Mouse (Mus musculus): ENCODE results near the gene Irf4. TPM values are rescaled to one million over a fixed set of nuclear protein-coding genes. Genes with fewer than 3 reads are reported as not detected.

Gene Irf4
- polyA plus RNA-seq, 1 experiment, result 0.26 TPM

- TF ChIP-seq POLR2A (IDR thresholded peaks at IDR 0.05; ENCODE audit: control insufficient read depth, low read depth, low read length) (no peak), CTCF (IDR thresholded peaks at IDR 0.05; ENCODE audit: control insufficient read depth, insufficient read depth, insufficient replicate concordance, low read depth, low read length) (no peak)
- Histone ChIP-seq H3K27ac (ENCODE audit: control insufficient read depth, insufficient read depth, low read depth, low read length) (no peak overlapping the region), H3K36me3 (ENCODE audit: control insufficient read depth, insufficient read depth, low read length) (no peaks in the 10 kb centered on the region), H3K4me3 (ENCODE audit: control insufficient read depth, low read depth, low read length) (no peak overlapping the region), H3K27me3 (ENCODE audit: control insufficient read depth, insufficient read depth, low read length) (no peaks in the 10 kb centered on the region), H3K4me1 (ENCODE audit: control insufficient read depth, insufficient read depth, low read length) (no peaks in the 10 kb centered on the region)
Observed at GRCm38 (mm10) chr13:30782419-30782818, 33.4 kb downstream of the Irf4 start.

GRCm38 (mm10) chr13:30785423-30786040 lies 36.5 kb downstream of the Irf4 start:
- Histone ChIP-seq H3K27ac (ENCODE audit: control insufficient read depth, insufficient read depth, low read depth, low read length) (no peak overlapping the region), H3K4me3 (ENCODE audit: control insufficient read depth, low read depth, low read length) (no peak overlapping the region), H3K4me1 (ENCODE audit: control insufficient read depth, insufficient read depth, low read length) (no peaks in the 10 kb centered on the region), H3K27me3 (ENCODE audit: control insufficient read depth, insufficient read depth, low read length) (no peaks in the 10 kb centered on the region), H3K36me3 (ENCODE audit: control insufficient read depth, insufficient read depth, low read length) (no peaks in the 10 kb centered on the region)
- TF ChIP-seq CTCF (IDR thresholded peaks at IDR 0.05; ENCODE audit: control insufficient read depth, insufficient read depth, insufficient replicate concordance, low read depth, low read length) (no peak), POLR2A (IDR thresholded peaks at IDR 0.05; ENCODE audit: control insufficient read depth, low read depth, low read length) (no peak)

- TF ChIP-seq CTCF (IDR thresholded peaks at IDR 0.05; ENCODE audit: control insufficient read depth, insufficient read depth, insufficient replicate concordance, low read depth, low read length), result no peak
- no peak for TF ChIP-seq POLR2A (IDR thresholded peaks at IDR 0.05; ENCODE audit: control insufficient read depth, low read depth, low read length)
- Histone ChIP-seq H3K36me3 (ENCODE audit: control insufficient read depth, insufficient read depth, low read length) (no peaks in the 10 kb centered on the region), H3K4me1 (ENCODE audit: control insufficient read depth, insufficient read depth, low read length) (no peaks in the 10 kb centered on the region), H3K27ac (ENCODE audit: control insufficient read depth, insufficient read depth, low read depth, low read length) (no peak overlapping the region), H3K27me3 (ENCODE audit: control insufficient read depth, insufficient read depth, low read length) (no peaks in the 10 kb centered on the region), H3K4me3 (ENCODE audit: control insufficient read depth, low read depth, low read length) (no peak overlapping the region)
Observed at GRCm38 (mm10) chr13:30786235-30787035, 37.4 kb downstream of the Irf4 start.

GRCm38 (mm10) chr13:30787036-30787320 lies 38.0 kb downstream of the Irf4 start:
- no peak for TF ChIP-seq POLR2A (IDR thresholded peaks at IDR 0.05; ENCODE audit: control insufficient read depth, low read depth, low read length)
- no peak for TF ChIP-seq CTCF (IDR thresholded peaks at IDR 0.05; ENCODE audit: control insufficient read depth, insufficient read depth, insufficient replicate concordance, low read depth, low read length)
- H3K27ac ChIP-seq (ENCODE audit: control insufficient read depth, insufficient read depth, low read depth, low read length), result no peak overlapping the region

GRCm38 (mm10) chr13:30787556-30787955 lies 38.5 kb downstream of the Irf4 start:
- Histone ChIP-seq H3K4me3 (ENCODE audit: control insufficient read depth, low read depth, low read length) (no peak overlapping the region), H3K36me3 (ENCODE audit: control insufficient read depth, insufficient read depth, low read length) (no peaks in the 10 kb centered on the region), H3K27me3 (ENCODE audit: control insufficient read depth, insufficient read depth, low read length) (no peaks in the 10 kb centered on the region), H3K4me1 (ENCODE audit: control insufficient read depth, insufficient read depth, low read length) (no peaks in the 10 kb centered on the region), H3K27ac (ENCODE audit: control insufficient read depth, insufficient read depth, low read depth, low read length) (no peak overlapping the region)
- TF ChIP-seq CTCF (IDR thresholded peaks at IDR 0.05; ENCODE audit: control insufficient read depth, insufficient read depth, insufficient replicate concordance, low read depth, low read length) (no peak), POLR2A (IDR thresholded peaks at IDR 0.05; ENCODE audit: control insufficient read depth, low read depth, low read length) (no peak)

More at GRCm38 (mm10) chr13:30787036-30787320, 38.0 kb downstream of the Irf4 start:
- H3K4me3 ChIP-seq (ENCODE audit: control insufficient read depth, low read depth, low read length), result no peak overlapping the region
- no peaks in the 10 kb centered on the region for H3K27me3 ChIP-seq (ENCODE audit: control insufficient read depth, insufficient read depth, low read length)
- H3K4me1 ChIP-seq (ENCODE audit: control insufficient read depth, insufficient read depth, low read length), result no peaks in the 10 kb centered on the region
- no peaks in the 10 kb centered on the region for H3K36me3 ChIP-seq (ENCODE audit: control insufficient read depth, insufficient read depth, low read length)

- no peaks in the 10 kb centered on the region for H3K4me1 ChIP-seq (ENCODE audit: control insufficient read depth, insufficient read depth, low read length)
- no peak overlapping the region for H3K4me3 ChIP-seq (ENCODE audit: control insufficient read depth, low read depth, low read length)
- no peaks in the 10 kb centered on the region for H3K36me3 ChIP-seq (ENCODE audit: control insufficient read depth, insufficient read depth, low read length)
- H3K27me3 ChIP-seq (ENCODE audit: control insufficient read depth, insufficient read depth, low read length), result no peaks in the 10 kb centered on the region
- TF ChIP-seq CTCF (IDR thresholded peaks at IDR 0.05; ENCODE audit: control insufficient read depth, insufficient read depth, insufficient replicate concordance, low read depth, low read length) (no peak), POLR2A (IDR thresholded peaks at IDR 0.05; ENCODE audit: control insufficient read depth, low read depth, low read length) (no peak)
- no peak overlapping the region for H3K27ac ChIP-seq (ENCODE audit: control insufficient read depth, insufficient read depth, low read depth, low read length)
Observed at GRCm38 (mm10) chr13:30787960-30788359, 38.9 kb downstream of the Irf4 start.

- Histone ChIP-seq H3K27ac (ENCODE audit: control insufficient read depth, insufficient read depth, low read depth, low read length) (no peak overlapping the region), H3K4me3 (ENCODE audit: control insufficient read depth, low read depth, low read length) (no peak overlapping the region), H3K36me3 (ENCODE audit: control insufficient read depth, insufficient read depth, low read length) (no peaks in the 10 kb centered on the region), H3K27me3 (ENCODE audit: control insufficient read depth, insufficient read depth, low read length) (no peaks in the 10 kb centered on the region), H3K4me1 (ENCODE audit: control insufficient read depth, insufficient read depth, low read length) (no peaks in the 10 kb centered on the region)
- TF ChIP-seq CTCF (IDR thresholded peaks at IDR 0.05; ENCODE audit: control insufficient read depth, insufficient read depth, insufficient replicate concordance, low read depth, low read length) (no peak), POLR2A (IDR thresholded peaks at IDR 0.05; ENCODE audit: control insufficient read depth, low read depth, low read length) (no peak)
Observed at GRCm38 (mm10) chr13:30788421-30788820, 39.4 kb downstream of the Irf4 start.
